Mouse (Mus musculus): ENCODE measurements around the gene Tdg.
A peak's percentile ranks its signal among the peaks of the same experiment; 100 is the strongest.
"Not testable (repeated sequence)": the region's sequence is repeated elsewhere in the genome, so short reads cannot be mapped to it uniquely, and the experiment has no call there.

Gene Tdg

DNA sequence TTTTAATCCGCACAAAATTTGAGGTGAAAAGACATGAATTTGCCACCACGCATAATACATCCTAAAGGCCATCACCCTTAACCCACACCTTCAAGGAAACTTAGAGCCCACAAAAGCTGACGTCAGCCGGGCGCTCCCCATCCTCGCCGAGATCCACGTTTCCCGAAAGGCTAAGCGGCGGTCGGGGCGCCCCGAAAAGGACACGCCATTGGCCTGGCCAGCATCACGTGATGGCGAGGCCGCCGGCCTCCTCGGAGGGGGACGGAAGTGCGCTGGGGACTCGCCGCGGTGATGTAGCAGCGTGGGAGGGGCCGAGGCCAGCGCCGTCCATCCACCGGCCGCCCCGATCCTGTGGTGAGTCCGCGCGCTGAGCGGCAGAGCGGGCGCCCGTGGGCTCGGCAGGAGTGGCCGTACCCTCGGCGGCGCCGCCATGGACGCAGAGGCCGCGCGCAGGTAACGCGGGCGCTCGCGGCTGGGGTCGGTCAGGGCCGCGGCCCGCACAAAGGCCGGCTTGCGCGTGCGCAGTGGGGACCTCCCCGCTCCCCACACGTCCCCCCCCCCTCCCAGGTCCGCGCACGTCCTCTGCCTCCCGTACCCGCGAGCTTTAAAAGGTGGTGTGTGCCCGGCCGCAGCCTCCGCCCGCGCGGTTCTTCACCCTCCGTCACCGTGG is at the start of gene Tdg:
Tdg (plus strand) TSS at position 243 of the 670 bp plus-strand sequence.
- peak; percentile 88 for DNase-seq (ENCODE audit: low spot score)

DNA sequence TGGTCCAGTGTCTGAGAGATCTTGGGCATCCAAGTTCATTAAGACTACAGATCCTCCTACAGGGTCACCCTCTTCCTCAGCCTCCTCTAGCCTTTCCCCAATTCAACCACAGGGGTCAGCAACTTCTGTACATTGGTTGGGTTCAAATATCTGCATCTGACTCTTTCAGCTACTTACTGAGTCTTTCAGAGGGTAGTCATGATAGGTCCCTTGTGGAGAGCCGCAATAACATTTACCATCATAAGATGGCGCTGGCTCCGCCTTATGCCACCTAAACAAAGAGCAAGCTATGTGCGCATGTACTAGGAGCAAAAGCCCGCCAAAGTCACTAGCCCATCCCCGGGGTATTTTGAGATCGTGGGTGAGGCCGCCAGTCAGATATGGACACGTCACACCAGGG is 40.0 kb upstream of the Tdg start:
- DNase-seq (ENCODE audit: low spot score): not testable (repeated sequence)

DNA sequence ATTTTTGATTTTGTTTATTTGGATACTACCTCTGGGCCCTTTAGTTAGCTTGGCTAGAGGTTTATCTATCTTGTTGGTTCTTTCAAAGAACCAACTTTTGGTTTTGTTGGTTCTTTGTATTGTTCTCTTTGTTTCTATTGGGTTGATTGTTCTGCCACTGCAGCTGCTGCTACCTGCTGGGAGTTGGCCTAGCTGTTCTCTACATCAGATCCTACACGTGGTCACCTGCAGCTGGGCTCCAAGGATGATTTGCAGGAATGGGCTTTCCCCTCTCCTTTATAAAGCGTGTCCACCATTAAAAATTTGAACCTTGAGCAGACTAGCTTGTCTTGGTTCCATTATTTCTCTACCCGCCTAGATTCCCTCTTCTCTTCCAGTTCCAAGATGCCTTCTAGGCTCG is 35.2 kb upstream of the Tdg start:
- not testable (repeated sequence) for DNase-seq (ENCODE audit: low spot score)

DNA sequence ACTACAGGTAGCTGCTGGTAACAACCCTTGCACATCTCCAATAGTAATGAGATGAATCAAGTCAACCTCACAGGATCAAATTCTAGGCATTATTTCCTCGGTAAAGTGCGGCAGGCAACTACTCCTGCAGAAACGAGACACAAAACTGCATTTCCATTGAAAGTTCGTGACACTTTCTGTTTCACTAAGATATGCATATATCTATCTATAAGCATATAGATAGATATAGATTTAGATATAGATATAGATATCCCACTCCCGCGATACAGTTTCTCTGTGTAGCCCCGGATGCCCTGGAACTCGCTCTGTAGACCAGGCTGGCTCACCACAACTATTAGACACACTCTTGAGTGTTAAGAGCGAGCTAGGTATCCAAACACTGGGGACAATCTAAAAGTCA is 7.4 kb upstream of the Tdg start:
- DNase-seq (ENCODE audit: low spot score): no peak

DNA sequence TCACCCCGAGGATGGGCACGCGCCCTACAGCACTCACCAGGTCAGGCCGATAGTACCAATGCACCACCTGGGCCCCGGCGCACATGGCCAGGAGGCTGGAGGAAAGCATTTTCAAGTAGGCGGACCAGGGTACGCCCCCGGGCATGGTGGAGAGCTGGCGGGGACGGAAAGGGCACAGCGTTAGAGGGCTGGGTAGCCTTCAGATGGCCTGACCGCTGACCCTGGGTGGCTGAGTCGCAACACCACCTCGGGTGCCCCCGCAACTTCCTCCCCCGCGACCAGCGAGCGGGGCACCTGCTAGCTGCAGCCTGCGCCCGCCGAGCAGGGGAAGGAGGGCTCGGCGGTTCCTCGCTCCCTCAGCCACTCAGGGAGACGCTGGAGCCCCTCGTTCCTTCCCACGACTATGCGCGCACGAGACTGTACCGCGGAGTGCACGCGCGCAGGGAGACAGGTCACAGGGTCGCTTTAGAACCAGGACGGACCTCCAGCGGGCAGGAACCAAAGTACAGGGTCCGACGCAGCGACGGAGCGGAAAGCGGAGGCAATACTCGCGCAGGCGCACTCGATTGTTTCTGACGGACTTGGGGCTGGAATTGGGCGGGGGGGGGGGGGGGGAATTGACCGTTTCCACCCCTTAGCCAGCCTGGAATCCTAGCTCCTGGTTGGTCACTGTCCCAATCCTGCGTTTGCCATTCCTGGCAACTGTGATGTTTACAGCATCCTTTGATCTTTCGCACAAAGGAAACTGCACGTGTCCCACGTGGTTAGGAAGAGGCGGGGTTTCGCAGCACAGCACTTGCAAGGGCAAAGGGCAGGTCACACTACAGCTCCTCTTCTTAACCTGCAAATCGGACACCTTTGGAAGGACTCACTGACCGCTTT is 6.7 kb upstream of the Tdg start, which contains the start of gene 1190007I07Rik:
1190007I07Rik (minus strand) TSS at position 558 of the 882 bp plus-strand sequence.
- DNase-seq (ENCODE audit: low spot score): peak; percentile 95

DNA sequence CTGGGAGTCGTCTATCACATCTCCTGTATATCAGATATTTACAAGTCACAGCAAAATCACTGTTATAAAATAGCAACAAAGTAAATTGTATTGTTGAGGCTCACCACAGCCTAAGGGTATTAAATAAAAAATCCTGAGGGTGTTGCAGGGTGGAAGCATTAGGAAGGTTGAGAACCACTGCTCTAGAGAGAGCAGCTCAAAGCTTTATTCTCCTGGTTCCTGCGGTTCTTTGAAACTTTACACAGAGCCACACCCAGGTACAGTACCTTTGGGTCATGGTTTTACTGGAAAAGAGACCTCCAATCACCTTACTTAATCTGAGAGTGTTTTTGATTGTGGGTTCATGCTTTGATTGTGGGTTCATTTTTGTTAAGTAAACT is 6.1 kb upstream of the Tdg start:
- DNase-seq (ENCODE audit: low spot score): not testable (repeated sequence)

DNA sequence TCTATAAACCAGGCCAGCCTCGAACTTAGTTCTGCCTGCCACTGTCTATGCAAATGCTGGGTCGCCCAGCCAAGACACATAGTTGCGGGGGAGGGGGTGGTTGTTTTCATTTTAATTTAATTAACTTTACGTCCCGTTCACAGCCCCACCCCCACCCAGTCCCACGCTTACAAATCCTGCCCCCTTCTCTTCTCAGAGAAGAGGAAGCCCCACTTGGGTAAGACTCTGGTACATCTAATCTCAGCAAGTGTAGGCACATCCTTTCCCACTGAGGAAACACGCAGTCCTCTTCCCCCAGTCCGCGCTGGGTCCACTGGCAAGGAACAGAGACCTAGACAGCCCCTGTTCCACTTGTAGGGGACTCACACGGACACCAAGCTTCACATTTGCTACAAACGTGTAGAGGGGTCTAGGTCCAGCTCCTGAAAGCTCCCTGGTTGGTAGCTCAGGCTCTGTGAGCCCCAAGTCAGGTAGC is 480 bp upstream of the Tdg start:
- DNase-seq (ENCODE audit: low spot score): peak; percentile 53

DNA sequence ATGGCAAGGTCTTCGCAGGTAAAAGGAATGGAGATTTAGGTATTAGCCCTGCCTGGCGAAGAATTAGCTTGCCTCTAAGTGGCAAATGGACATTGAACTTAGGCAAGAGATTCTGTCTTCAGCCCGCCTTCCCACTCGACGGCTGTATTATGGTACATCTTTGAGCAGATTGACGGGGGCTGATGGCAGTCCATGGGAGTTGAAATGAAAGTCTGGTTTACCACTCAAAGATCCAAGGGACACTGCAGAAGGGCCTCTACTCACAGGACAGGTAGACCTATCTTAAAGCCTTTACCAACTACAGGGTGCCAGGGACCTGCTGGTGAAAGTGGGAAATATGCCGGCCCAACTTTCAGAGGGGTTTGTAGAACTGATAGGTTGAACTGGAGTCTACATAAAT is 869 bp downstream of the Tdg start:
- DNase-seq (ENCODE audit: low spot score): no peak

DNA sequence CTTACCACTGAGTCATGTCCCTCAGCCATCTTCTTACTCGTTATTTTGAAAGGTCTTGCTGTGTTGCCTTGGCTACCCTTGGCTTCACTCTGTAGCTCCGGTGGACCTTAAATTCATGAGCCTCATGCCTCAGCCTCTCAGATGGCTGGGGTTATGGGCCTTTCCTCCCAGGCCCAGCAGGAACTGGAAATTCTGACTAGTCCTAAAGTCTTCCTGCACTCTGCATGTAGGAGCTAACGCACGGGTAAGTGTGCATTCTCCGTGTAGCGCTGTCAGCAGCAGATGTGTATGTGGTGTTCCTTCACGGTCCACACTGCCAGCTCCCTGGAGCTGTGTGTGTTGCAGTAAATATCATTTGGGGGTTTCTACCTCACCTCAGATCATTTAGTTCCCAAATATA is 1.5 kb downstream of the Tdg start:
- DNase-seq (ENCODE audit: low spot score): no peak

DNA sequence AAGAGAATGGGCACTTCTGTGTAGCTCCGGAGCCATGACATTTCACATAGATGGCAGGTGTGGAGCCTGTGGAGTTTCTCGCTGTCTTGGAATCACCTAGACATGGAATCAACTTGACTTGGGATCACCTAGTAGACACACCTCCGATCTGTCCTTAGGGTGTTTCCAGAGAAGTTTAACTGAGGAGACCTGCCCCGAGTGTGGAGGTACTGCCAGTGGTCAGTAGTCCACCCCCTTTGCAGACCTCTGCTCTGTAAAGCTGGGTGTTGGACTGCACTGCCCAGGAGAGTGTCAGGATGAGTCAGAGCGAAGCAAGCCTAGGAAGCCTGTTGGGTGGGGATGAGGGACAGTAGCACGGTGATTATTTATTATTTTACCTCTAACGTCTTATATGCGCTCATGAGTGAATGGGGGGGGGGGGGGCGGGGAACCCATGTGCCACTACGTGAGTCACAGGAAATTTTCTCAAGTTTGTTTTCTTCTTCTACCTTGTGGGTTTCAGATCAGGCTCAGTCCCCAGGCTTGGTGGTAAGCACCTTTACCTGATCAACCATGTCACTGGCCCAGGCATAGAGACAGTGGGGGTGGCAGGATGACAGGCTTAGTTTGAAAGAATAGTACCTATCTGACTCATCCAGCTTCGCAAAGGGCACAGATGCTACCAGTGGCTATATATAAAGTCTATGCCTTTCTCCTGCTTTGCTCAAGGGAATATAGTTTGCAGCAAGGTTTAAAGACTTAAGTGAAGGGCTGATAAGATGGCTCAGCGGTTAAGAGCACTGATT is 3.1 kb downstream of the Tdg start:
- no peak for DNase-seq (ENCODE audit: low spot score)

DNA sequence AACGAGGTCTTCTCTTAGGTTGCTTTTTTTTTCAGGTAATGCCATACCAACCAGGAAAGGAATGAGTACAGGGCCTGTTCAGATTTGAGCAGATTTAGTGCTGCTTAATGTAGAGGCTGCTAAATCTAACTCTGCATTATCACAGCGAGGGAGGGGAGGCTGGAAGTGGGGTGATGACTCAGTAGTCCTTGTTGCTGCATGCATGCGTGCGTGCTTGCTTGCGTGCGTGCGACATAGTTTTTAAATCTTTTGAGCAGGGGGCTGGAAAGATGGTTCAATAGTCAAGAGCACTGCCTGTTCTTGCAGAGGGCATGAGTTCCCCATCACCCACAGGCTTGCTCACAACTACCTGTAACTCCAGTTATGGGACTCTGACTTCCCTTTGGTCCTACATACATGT is 4.7 kb downstream of the Tdg start:
- DNase-seq (ENCODE audit: low spot score): no peak

DNA sequence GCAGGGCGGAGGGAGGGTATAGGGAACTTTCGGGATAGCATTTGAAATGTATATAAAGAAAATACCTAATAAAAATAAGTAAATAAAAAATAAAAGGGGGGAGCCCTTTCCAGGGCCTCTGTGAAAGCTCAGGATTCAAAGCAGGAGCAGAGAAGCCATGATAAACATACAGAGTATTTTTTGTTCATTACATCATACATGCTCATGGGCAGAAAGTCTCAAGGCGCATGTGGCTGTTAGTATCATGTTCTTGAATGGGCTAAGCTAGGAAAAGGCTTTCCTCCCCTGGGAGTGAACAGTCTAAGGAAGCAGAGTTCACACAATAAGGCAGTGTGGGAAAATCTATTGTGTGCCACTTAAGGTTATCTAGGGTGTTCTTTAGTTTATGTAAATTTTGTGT is 6.7 kb downstream of the Tdg start:
- DNase-seq (ENCODE audit: low spot score): no peak

DNA sequence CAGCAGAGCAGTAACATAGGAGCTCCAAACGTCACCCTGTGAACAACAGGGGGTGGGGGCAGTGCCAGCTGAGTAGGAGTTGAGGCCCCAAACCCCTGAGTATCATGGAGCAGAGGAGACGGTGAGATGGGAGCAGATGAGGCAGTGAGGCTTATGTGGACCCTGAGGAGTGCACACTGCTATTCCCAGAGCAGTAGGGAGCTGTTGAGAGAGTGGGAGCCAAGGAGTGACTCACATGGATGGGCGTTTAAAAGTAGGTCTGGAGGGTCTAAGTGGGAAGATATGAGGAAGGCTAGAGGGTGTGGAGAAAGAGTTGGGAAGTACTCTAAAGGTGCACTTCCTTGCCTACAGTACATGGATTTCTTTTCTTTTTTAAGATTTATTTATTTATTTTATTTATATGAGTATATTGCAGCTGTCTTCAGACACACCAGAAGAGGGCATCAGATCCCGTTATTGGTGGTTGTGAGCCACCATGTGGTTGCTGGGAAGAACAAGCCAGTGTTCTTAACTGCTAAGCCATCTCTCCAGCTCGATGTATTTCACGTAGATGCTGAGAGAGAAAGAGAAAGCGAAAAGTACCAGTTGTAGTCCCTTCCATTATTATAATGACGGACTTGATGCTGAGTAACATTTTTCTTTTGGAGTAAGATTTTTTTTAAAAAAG is 9.5 kb downstream of the Tdg start:
- DNase-seq (ENCODE audit: low spot score): no peak

DNA sequence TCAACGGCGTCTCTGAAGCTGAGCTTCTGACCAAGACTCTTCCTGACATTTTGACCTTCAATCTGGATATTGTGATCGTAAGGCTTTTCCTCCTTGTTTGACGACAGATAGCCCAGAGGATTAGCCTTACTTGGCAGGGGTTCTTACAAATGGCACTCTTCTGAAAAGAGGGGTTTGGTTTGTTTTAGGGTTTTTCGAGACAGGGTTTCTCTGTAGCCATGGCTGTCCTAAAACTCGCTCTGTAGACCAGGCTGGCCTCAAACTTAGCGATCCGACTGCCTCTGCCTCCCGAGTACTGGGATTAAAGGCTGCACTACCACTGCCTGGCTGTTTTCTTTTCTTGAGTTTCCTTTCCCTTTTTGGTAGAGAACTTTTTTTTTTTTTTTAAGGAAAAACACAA is 11.9 kb downstream of the Tdg start:
- no peak for DNase-seq (ENCODE audit: low spot score)

DNA sequence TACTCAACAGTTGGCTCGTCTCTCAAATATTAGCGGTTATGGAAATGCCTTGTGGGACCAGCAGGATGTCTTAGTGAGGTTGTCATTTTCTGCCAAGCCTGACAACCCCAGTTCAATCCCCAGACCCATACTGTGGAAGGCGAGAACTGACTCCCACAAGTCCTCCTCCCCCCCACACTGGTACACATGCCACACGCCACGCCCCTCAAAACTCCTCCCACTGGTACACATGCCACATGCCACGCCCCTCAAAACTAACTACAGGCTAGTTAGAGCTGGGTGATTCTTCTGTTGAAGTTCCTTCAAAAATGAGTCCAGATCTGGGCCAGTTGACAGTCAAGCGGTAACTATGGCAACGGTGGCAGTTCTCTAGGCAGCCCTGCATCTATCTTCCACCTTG is 16.5 kb downstream of the Tdg start:
- no peak for DNase-seq (ENCODE audit: low spot score)

DNA sequence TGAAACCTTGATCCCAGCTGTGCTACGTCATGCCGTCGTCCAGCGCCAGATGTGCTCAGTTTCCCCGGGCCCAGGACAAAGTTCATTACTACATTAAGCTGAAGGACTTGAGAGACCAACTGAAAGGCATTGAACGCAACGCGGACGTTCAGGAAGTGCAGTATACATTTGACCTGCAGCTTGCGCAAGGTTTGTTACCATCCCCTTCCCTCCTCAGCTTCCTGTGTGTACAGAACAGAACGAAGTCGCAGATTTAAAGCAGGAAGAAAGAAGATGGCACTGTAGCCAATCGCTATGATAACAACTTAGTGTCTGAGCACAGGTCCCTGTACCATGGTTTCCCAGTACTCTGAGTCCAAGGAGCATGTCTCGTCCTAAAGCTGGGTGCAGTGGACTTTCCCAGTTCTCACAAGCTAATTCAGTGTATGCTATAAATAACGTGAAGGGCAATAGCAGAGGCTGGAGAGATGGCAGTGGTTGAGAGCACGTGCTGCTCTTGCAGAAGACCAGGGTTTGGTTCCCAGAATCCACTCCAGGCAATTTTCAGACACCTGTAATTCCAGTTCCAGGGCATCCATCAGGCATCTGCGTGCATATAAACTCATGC is 17.7 kb downstream of the Tdg start:
- DNase-seq (ENCODE audit: low spot score): no peak

DNA sequence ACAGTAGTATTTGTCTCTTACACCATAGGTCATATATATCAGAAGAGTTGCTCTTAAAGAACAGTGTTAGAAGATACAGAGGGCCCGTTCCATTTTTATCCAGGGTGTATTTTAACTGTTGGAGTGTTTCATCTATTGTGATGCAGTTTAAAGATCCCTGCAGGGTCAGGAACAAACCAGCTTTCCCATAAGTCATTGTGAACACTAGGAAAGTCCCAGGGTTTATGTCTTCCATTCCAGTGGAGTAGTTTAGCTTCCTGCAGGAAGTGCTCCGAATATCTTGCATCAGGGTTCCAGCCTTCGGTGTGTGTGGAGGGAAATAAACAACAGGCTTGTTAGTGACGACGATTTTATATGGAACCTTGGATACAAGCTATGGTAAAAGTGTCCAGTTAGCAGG is 21.6 kb downstream of the Tdg start:
- no peak for DNase-seq (ENCODE audit: low spot score)

DNA sequence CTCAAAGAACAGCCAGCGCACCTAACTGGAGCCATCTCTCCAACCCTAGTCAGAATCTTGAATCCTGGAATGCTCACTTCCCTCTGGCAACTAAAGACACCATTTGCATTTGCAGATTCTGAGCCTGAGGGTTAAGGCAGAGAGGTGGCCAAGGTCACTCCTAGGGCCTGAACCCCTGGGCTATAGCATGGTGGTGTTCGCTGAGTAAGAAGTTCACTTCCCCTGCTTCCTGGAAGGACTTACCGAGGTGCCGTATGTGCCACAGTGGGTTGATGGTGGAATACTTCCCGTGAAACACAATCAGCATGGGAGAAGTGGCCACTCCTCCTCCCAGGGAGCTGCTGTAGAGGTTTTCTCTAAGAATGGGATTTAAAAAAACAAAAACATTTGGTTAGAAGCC is 23.0 kb downstream of the Tdg start:
- DNase-seq (ENCODE audit: low spot score): no peak

DNA sequence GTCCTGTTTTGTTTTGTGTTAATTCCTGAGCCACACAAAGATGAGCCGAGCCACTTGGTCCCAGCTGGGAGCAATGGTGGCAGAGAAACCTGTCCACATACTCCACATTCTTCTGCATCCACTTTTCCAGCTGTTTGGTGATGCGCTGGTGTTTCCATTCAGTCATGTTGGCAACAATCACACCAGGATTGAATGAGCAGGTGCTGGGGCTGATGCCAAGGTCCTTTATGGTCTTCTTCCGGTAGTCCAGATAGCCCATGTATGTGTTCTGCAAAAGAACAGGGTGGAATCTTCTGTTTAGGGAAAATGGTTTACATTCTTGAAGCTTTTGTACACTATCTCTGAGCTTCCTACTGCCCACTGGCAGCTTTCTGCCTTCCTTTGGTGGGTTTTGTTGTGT is 25.0 kb downstream of the Tdg start:
- DNase-seq (ENCODE audit: low spot score): no peak

DNA sequence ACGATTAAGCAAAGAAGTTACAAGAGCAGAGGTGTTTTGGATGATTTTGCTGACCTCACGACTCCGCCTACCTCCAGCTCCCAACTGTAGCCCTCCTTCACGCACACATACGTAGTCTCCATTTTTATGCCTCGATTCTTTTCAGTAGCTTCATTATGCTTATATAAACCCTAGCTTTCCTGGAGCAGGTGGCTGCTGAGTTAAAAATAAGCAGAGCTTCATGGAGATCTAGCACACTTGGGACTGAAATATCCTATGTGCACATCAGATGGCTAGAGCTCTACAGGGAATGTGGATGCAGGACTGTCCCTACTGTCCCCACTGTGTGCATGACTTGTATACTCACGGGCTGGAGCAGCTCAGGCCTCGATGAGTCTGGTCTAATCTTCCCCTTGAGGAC is 32.2 kb downstream of the Tdg start:
- DNase-seq (ENCODE audit: low spot score): no peak

DNA sequence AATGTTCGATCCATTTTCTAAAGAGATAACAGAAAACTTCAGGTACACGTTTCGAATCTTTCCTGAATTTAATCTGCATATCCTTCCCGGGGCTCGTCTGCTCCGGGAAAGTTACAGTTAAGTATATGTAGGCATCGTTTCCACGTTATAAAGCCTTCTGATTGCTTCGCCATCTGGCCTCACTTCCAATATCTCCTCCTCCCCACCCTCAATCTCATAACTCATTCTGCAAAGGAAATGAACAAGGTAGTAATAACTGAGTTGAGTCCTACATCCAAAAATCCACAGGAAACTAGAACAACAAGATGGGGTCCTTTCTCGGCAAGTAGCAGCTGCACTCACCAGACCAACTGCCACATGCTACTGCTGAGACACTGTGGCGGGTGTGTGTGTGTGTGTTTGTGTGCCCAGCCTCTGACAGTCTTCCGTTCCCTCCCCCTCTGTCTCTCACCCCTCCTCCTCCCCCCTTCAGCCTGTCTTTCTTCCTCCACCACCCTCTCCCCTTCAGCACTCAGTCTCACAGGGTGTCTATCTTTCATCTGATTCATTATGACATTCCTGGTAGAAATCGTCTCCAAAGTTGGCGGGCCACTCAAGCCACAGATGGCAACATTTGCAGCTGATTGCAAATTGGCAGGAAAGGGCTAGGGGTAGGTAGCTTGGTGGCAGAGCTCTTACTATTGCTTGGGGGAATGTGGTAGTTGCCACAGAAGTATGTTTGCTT is 32.8 kb downstream of the Tdg start:
- DNase-seq (ENCODE audit: low spot score): no peak

Measured in testis, postnatal 10 days (tissue).